Mouse (Mus musculus): Measurements from ENCODE around the gene Krt5. TPM values are rescaled to one million over a fixed set of nuclear protein-coding genes. Genes with fewer than 3 reads are reported as not detected.

Krt5 gene
- polyA plus RNA-seq (2012; rRNA removed), result 3.2 and 10.1 TPM in 2 replicates

GRCm38 (mm10) chr15:101712720-101713119, at the start of gene Krt5:
Gene Krt5, minus strand, starts transcription at chr15:101712898.

DNA sequence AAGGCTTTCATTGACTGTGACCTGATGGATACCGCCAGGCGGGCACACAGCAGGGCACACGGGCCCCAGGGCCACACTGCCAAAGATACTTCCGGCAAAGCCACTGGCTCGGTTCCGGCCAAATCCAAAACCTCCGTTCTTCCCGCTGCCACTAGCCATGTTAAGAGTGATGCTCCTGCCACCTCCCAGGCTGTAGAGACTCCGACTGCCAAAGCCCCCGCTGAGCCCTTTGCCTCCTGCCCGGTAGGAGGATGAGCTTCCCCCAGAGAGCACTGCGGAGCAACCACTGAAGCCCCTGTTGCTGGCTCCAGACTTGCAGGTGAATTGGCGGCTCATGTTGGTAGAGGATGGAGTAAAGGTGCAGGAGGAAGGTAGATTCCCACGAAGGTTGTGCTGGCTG, 30.0 kb upstream of the Krt5 start, which contains the start of gene Krt71:
Krt71 (minus strand) TSS at position 399 of the 400 bp plus-strand sequence.

GRCm38 (mm10) chr15:101694207-101694606, 18.5 kb downstream of the Krt5 start, which contains the start of gene Krt6a:
Gene Krt6a, minus strand, starts transcription at chr15:101694307.

GRCm38 (mm10) chr15:101680187-101680586, 32.5 kb downstream of the Krt5 start, which contains the start of gene Krt6b:
Gene Krt6b, minus strand, starts transcription at chr15:101680287.

Other genes starting within 250 kb of the Krt5 start
- not detected in 2 replicates for gene Krt81, start 249.1 kb downstream of the Krt5 start, polyA plus RNA-seq (2012; rRNA removed)
- not detected in 2 replicates for gene Krt86, start 239.4 kb downstream of the Krt5 start, polyA plus RNA-seq (2012; rRNA removed)
- not detected in 2 replicates for gene Krt83, start 221.4 kb downstream of the Krt5 start, polyA plus RNA-seq (2012; rRNA removed)
- not detected in 2 replicates for gene Gm49425, start 195.6 kb downstream of the Krt5 start, polyA plus RNA-seq (2012; rRNA removed)
- not detected in 2 replicates for gene Krt84, start 180.1 kb downstream of the Krt5 start, polyA plus RNA-seq (2012; rRNA removed)
- not detected in 2 replicates for gene Krt82, start 162.2 kb downstream of the Krt5 start, polyA plus RNA-seq (2012; rRNA removed)
- gene Krt90, start 149.9 kb downstream of the Krt5 start, polyA plus RNA-seq (2012; rRNA removed), result 0.23 and 0.34 TPM in 2 replicates
- gene Krt75, start 139.0 kb downstream of the Krt5 start, polyA plus RNA-seq (2012; rRNA removed), result 0.07 TPM in 1 of 2 replicates, not detected in the other
- gene Gm5414, start 84.7 kb downstream of the Krt5 start, polyA plus RNA-seq (2012; rRNA removed), result not detected in 2 replicates
- gene Gm5478, start 65.5 kb downstream of the Krt5 start, polyA plus RNA-seq (2012; rRNA removed), result not detected in 2 replicates
- gene Krt6b, start 32.6 kb downstream of the Krt5 start, polyA plus RNA-seq (2012; rRNA removed), result not detected in 2 replicates
- gene Krt6a, start 18.6 kb downstream of the Krt5 start, polyA plus RNA-seq (2012; rRNA removed), result 0.04 and 0.05 TPM in 2 replicates
- not detected in 2 replicates for gene Krt71, start 30.2 kb upstream of the Krt5 start, polyA plus RNA-seq (2012; rRNA removed)
- not detected in 2 replicates for gene Krt72, start 73.6 kb upstream of the Krt5 start, polyA plus RNA-seq (2012; rRNA removed)
- 0.09 and 0.19 TPM in 2 replicates for gene Krt73, start 89.4 kb upstream of the Krt5 start, polyA plus RNA-seq (2012; rRNA removed)
- gene Krt2, start 105.3 kb upstream of the Krt5 start, polyA plus RNA-seq (2012; rRNA removed), result 0.01 and 0.04 TPM in 2 replicates
- 1.5 and 1.8 TPM in 2 replicates for gene Krt1, start 137.9 kb upstream of the Krt5 start, polyA plus RNA-seq (2012; rRNA removed)
- gene Krt77, start 156.8 kb upstream of the Krt5 start, polyA plus RNA-seq (2012; rRNA removed), result not detected in 2 replicates
- gene Krt76, start 180.0 kb upstream of the Krt5 start, polyA plus RNA-seq (2012; rRNA removed), result 0.02 TPM in 1 of 2 replicates, not detected in the other
- not detected in 2 replicates for gene Krt4, start 211.8 kb upstream of the Krt5 start, polyA plus RNA-seq (2012; rRNA removed)
- gene Krt79, start 227.4 kb upstream of the Krt5 start, polyA plus RNA-seq (2012; rRNA removed), result 0.05 and 0.12 TPM in 2 replicates
- gene Krt78, start 241.4 kb upstream of the Krt5 start, polyA plus RNA-seq (2012; rRNA removed), result 0.01 TPM in 1 of 2 replicates, not detected in the other

Data from central nervous system, embryonic 11.5 days (tissue).